Mouse (Mus musculus) gastrocnemius, adult 2 months (tissue): ENCODE measurements around the gene Ifi213. TPM values are rescaled to one million over a fixed set of nuclear protein-coding genes. Genes with fewer than 3 reads are reported as not detected.
"Not testable (repeated sequence)": the region's sequence is repeated elsewhere in the genome, so short reads cannot be mapped to it uniquely, and the experiment has no call there.

Experiments
- DNase-seq: peaks from one replicate; pipeline ENCODE4 v3.0.0; 2022
- H3K27ac ChIP-seq: fragments of 200-600 bp; 2 replicates; pipeline ENCODE4 v1.8.1; 2022; ENCODE audit warnings: mild to moderate bottlenecking
- H3K4me3 ChIP-seq: fragments of 200-600 bp; 2 replicates; pipeline ENCODE4 v1.8.1; 2022; ENCODE audit warnings: mild to moderate bottlenecking, moderate library complexity
- CTCF ChIP-seq: fragments of 200-600 bp; IDR thresholded peaks from 2 replicates; pipeline ENCODE4 v1.8.1; 2022; ENCODE audit warnings: antibody characterized with exemption, mild to moderate bottlenecking, moderate library complexity
- intact Hi-C: fragments of 180-260 bp; cut with DNase I; formaldehyde crosslinking; loops from one replicate; pipeline ENCODE4 v1.15.1; 2025
- long read RNA-seq, 2 experiments: library from polyadenylated mRNA; stranded (forward); transcript quantifications; one replicate each; pipeline ENCODE4 v2.0.0; 2021
- total RNA-seq, 2 experiments: library from RNA; stranded (reverse); gene quantifications; 2 replicates each; pipeline ENCODE4 v1.2.3; 2021

Ifi213 gene
- not detected for total RNA-seq
- long read RNA-seq, experiment 1, result 0 reads
- long read RNA-seq, experiment 2, result 0 reads

DNA sequence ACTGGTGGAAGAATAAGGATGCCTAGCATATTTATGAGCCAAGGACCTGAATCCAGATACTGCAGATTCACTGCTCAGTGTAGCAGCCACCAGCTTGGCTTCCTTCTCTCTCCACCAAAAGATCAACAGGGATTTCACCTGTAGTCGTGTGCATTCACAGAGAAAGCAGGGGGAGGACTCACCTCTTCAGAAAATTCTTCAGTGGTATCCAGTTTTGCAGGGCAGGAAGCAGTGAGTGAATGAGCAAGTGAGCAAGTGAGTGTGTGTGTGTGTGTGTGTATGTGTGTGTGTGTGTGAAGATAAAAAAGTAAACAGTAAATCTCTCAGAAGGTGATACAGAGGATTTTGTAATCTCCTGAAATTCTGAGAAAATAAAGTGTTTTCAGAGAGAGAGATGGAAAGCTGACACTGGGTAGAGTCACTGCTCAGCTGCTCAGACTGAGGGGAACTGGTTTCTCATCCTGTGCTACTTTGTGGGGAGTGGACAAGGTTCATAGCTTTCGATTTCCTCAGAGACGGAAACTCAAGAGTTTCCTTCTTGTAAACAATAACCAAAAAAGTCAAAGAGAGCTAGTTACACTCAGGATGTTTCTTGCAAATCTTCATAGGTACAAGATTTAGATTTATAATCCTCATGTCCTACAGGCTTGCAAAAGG lies at the start of gene Ifi213:
TSS of gene Ifi213 (minus strand) at position 437 of the 657 bp plus-strand sequence.
- intact Hi-C loops, H3K27ac ChIP-seq, H3K4me3 ChIP-seq, DNase-seq: not testable (repeated sequence)

GRCm38 (mm10) chr1:173645393-173645792 lies 46.3 kb upstream of the Ifi213 start:
- Histone ChIP-seq H3K4me3 (no peak overlapping the region), H3K27ac (no peak overlapping the region)
- no peak for DNase-seq
- intact Hi-C loops, result no loop called here
- TF ChIP-seq CTCF, result no peak

GRCm38 (mm10) chr1:173633969-173634645 lies 35.0 kb upstream of the Ifi213 start:
- no peak for DNase-seq
- Histone ChIP-seq H3K4me3 (no peak overlapping the region), H3K27ac (no peak overlapping the region)
- intact Hi-C loops, result no loop called here
- no peak for TF ChIP-seq CTCF

DNA sequence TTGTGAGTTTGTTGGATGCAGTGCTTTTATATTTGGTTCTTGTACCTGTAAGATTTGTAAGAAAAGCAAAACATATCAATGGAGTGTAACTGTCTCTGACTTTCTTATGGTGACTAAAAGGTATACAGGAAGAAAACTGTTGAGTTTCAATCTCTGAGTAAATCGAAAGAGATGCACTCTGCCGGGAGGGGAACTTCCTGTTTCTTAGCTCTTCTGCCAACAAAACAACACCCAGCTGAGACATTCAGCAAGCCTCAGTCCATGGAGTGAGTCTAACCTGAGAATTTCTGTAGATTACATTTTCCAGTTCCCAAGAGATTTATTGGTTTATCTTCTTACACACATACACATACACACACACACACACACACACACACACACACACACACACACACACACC lies 31.5 kb upstream of the Ifi213 start, which contains the start of gene Ifi209:
TSS of gene Ifi209 (plus strand) at position 296 of the 400 bp plus-strand sequence.
- DNase-seq, intact Hi-C loops, H3K27ac ChIP-seq, H3K4me3 ChIP-seq: not testable (repeated sequence)

GRCm38 (mm10) chr1:173626686-173627085 lies 27.6 kb upstream of the Ifi213 start:
- intact Hi-C loops, result no loop called here
- TF ChIP-seq CTCF, result no peak
- H3K4me3 ChIP-seq, result no peak overlapping the region
- DNase-seq, result no peak
- no peak overlapping the region for H3K27ac ChIP-seq

- no peak overlapping the region for H3K4me3 ChIP-seq
- no peak overlapping the region for H3K27ac ChIP-seq
- TF ChIP-seq CTCF, result no peak
- intact Hi-C loops, result no loop called here
- no peak for DNase-seq
Measured at GRCm38 (mm10) chr1:173624052-173624451, 25.0 kb upstream of the Ifi213 start.

GRCm38 (mm10) chr1:173622216-173622615 lies 23.1 kb upstream of the Ifi213 start:
- intact Hi-C loops, H3K4me3 ChIP-seq, DNase-seq: not testable (repeated sequence)
- H3K27ac ChIP-seq, result peak overlapping the region; percentile 48

DNA sequence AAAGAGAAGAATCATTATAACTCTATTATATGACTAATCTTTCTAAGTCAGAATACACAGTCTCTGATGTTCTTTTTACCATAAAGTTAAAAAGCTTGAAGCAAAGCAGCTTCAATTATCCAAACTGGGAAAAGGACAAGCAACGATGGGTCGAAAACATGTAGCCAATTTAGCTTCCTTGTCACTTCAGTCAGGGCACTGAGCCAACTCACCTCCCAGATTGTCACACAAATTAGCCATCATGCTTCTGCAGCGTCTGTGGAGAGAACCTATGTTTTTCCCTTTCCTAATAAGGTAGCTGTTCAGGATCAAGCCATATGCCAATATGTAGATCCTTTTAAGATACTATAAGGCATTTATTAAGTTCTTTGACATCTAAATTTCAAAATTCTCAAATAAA lies 11.2 kb upstream of the Ifi213 start:
- H3K4me3 ChIP-seq, DNase-seq, H3K27ac ChIP-seq, intact Hi-C loops: not testable (repeated sequence)

DNA sequence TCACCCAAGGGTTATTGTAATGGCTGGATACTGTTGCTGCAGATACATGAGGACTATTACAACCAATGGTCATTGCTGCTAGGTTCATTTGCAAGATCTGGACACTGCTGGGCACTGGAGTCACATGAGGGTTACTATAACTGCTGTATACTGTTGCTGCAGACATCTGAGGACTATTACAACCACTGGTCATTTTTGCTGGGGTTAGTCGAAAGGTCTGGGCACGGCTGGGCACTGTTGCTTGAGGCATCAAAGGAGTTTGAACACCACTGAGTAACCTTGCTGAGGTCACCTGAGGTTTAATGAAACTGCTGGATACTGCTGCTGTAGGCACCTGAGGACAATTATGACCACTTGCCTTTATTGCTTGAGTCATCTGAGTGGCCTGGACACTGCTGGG lies 9.4 kb downstream of the Ifi213 start:
- H3K27ac ChIP-seq, intact Hi-C loops, DNase-seq, H3K4me3 ChIP-seq: not testable (repeated sequence)

DNA sequence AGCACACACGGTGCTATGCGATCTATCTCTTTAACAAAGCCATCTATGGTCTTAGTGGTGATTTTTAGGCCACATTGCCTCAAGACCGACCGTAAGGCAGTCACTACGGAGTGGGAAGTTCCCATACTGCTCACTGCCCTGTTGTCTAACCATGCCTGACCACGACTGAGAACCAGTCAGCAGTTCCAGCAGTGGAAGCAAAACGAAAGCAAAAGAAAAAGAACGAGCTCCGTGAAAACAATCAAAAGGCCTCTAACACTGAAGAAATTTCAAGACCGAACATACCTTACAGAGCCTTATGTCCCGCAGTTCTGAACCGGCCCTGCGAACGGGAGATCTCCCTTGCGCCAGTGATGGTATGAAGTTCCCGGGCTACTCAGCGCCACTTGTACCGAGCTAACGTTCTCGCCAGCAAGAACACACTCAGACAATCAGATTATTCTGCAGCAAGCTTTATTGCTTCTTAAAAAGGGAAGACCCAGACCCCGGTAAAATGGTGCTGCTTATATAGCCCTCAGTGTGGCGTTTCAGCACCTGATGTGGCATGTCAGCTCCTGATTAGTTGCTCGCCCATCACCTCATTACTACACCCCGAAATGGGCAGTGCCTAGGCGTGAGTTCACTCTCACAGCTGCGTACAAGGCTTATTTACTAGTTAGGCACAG lies 19.0 kb downstream of the Ifi213 start:
- TF ChIP-seq CTCF, result no peak
- intact Hi-C loops, result no loop called here
- Histone ChIP-seq H3K4me3 (no peak overlapping the region), H3K27ac (no peak overlapping the region)
- no peak for DNase-seq

DNA sequence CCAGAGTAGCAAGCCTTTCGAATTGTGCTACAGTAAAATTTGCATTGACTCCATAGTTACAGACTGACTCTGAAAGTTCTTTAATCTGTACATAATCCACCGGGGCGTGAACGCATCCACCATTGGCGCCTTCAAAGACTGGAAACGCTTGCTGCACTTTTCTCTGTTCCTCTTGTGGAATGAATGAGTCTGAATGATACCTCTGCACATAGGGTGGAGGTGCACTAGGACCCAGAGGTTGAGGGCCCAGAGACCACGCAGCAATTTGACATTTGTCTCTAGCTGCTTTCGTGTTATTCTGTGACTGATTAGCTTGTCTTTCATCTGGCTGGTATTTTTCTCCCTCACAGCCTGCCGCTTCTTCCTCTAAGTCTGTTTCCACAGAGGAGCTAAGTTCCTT lies 20.0 kb downstream of the Ifi213 start:
- intact Hi-C loops, result no loop called here
- Histone ChIP-seq H3K4me3 (no peak overlapping the region), H3K27ac (no peak overlapping the region)
- DNase-seq, result no peak
- no peak for TF ChIP-seq CTCF

GRCm38 (mm10) chr1:173550491-173551050 lies 48.5 kb downstream of the Ifi213 start:
- intact Hi-C loops, H3K4me3 ChIP-seq: not testable (repeated sequence)
- peak; percentile 24 for DNase-seq

DNA sequence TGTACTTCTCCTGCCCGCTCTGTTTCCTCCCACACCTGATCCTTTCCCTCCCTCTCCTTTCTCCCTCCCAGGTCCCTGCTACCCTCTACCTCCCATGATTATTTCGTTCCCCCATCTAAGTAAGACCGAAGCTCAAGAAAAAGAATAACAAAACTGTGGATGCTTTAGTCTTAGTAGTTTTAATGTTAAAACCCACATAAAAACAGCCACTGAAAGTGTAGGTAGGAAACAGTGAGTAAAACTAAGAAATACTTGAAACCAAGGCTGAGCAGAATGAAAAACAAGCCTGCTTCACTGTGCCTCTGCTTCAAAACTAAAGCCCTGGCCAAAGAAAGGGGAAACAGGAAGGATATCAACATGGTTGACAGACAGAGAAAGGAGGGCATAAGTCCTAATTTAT lies 50.3 kb downstream of the Ifi213 start:
- intact Hi-C loops, DNase-seq, H3K27ac ChIP-seq, H3K4me3 ChIP-seq: not testable (repeated sequence)

More at GRCm38 (mm10) chr1:173550491-173551050, 48.5 kb downstream of the Ifi213 start:
- H3K27ac ChIP-seq, result peak overlapping the region; percentile 54; the same call in 1 of the 2 replicates

- H3K27ac ChIP-seq, intact Hi-C loops, H3K4me3 ChIP-seq, DNase-seq: not testable (repeated sequence)
Measured at GRCm38 (mm10) chr1:173535791-173536190, 63.3 kb downstream of the Ifi213 start, which contains the start of gene Ifi214. TSS of gene Ifi214 (minus strand) at chr1:173535957.
